19 mouse cellular contexts compared by ENCODE assay signal in the genomic region with DNA sequence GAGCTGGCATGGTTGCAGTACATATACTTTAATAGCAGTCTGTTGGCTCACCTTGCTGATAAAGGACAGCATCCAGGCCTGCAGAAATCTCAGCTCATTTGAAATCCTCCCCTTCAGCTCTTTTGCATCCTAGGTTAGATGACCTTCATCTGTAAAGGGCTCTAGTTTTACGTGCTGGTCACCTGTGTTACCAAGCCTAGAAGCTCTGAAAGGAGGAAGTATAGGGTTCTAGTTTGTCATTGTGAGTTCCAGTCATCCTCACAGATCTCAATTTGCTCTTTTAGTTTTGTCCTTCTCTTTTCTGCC. TPM values are rescaled to one million over a fixed set of nuclear protein-coding genes. Genes with fewer than 3 reads are reported as not detected.
DNase-seq lines count a peak whose midpoint lies in the region; ATAC-seq and TF ChIP-seq lines count a peak whose summit lies in the region.
"Had no signal": no experiment of that assay in that cellular context is flagged by ENCODE, and none has a peak within 500 bp of the region (broad histone marks: within the 10 kb centered on the region; RNA-seq: fewer than 3 reads in every experiment).

No protein-coding gene starts in this region.

- no peaks in the 10 kb centered on the region for H3K27me3 ChIP-seq in forebrain, embryonic 13.5 days
- H3K27me3 ChIP-seq in hindbrain, embryonic 13.5 days, result no peaks in the 10 kb centered on the region
- no peaks in the 10 kb centered on the region for H3K27me3 ChIP-seq in midbrain, embryonic 14.5 days (ENCODE audit: control insufficient read depth, insufficient read depth, low read length)
- H3K27me3 ChIP-seq: embryonic facial prominence, embryonic 15.5 days; kidney, embryonic 15.5 days; Patski had no signal

- H3K4me1 ChIP-seq in forebrain, embryonic 13.5 days, result peaks cover 37% of the 10 kb centered on the region
- peaks cover 24% of the 10 kb centered on the region for H3K4me1 ChIP-seq in hindbrain, embryonic 13.5 days (replicated peaks)
- H3K4me1 ChIP-seq in midbrain, embryonic 14.5 days (ENCODE audit: control insufficient read depth, insufficient read depth, low read length), result peaks cover 7% of the 10 kb centered on the region; the same call in 1 of the 2 replicates

- no peaks in the 10 kb centered on the region for H3K36me3 ChIP-seq in forebrain, embryonic 13.5 days (ENCODE audit: poor library complexity, severe bottlenecking)
- H3K36me3 ChIP-seq in hindbrain, embryonic 13.5 days, result no peaks in the 10 kb centered on the region
- H3K36me3 ChIP-seq in midbrain, embryonic 14.5 days (ENCODE audit: control insufficient read depth, insufficient read depth, low read length), result no peaks in the 10 kb centered on the region
- H3K36me3 ChIP-seq: embryonic facial prominence, embryonic 15.5 days; kidney, embryonic 15.5 days had no signal

- no peak for TF ChIP-seq CTCF in layer of hippocampus, adult 2 months (conservative IDR thresholded peaks at IDR 0.05)

- H3K9ac ChIP-seq in forebrain, embryonic 13.5 days, result no peak overlapping the region
- H3K9ac ChIP-seq in hindbrain, embryonic 13.5 days, result 0 out of 2 replicates have a peak overlapping the region, but pooled peaks have one; percentile 8
- H3K9ac ChIP-seq in midbrain, embryonic 14.5 days (replicated peaks; ENCODE audit: low read length), result no peak overlapping the region
- H3K9ac ChIP-seq: embryonic facial prominence, embryonic 15.5 days; kidney, embryonic 15.5 days had no signal

- peak overlapping the region; percentile 74 for H3K27ac ChIP-seq in layer of hippocampus, adult 2 months
- H3K27ac ChIP-seq in forebrain, embryonic 13.5 days, result peak overlapping the region; percentile 70
- peak overlapping the region; percentile 70 for H3K27ac ChIP-seq in hindbrain, embryonic 13.5 days
- H3K27ac ChIP-seq in midbrain, embryonic 14.5 days (replicated peaks; ENCODE audit: low read depth, low read length), result 0 out of 2 replicates have a peak overlapping the region, but pooled peaks have one; percentile 10
- H3K27ac ChIP-seq: kidney, embryonic 15.5 days had no signal

- ATAC-seq in forebrain, embryonic 13.5 days, result no peak
- ATAC-seq in hindbrain, embryonic 13.5 days (ENCODE audit: low FRiP score), result no peak
- ATAC-seq in midbrain, embryonic 14.5 days (ENCODE audit: low FRiP score, low TSS enrichment), result no peak
- ATAC-seq: Patski had no signal

- H3K4me2 ChIP-seq in forebrain, embryonic 13.5 days, result 0 out of 2 replicates have a peak overlapping the region, but pooled peaks have one; percentile 8
- H3K4me2 ChIP-seq in hindbrain, embryonic 13.5 days, result no peak overlapping the region
- no peak overlapping the region for H3K4me2 ChIP-seq in midbrain, embryonic 14.5 days (ENCODE audit: low read length)
- H3K4me2 ChIP-seq: embryonic facial prominence, embryonic 15.5 days; heart, embryonic 11.5 days; kidney, embryonic 15.5 days had no signal

- no peak for DNase-seq in layer of hippocampus, adult 2 months (ENCODE audit: low spot score in 2 of 2)
- no peak for DNase-seq in layer of hippocampus, postnatal 36 days
- no peak for DNase-seq in midbrain, embryonic 14.5 days
- no peak for DNase-seq in B cell, adult 2 months
- no peak for DNase-seq in spleen, postnatal 10 days (ENCODE audit: low spot score in 2 of 2)
- no peak for DNase-seq in left cerebral cortex, adult 9 months (ENCODE audit: low spot score in 2 of 2)
- DNase-seq: cerebellum, adult 8-10 months; gastrocnemius, postnatal 36 days; heart, postnatal 14 days; lung, postnatal 10 days; thymus, postnatal 14 days had no signal

- H3K4me3 ChIP-seq in layer of hippocampus, adult 2 months, result no peak overlapping the region
- H3K4me3 ChIP-seq in forebrain, embryonic 13.5 days, result no peak overlapping the region
- no peak overlapping the region for H3K4me3 ChIP-seq in hindbrain, embryonic 13.5 days
- no peak overlapping the region for H3K4me3 ChIP-seq in midbrain, embryonic 14.5 days (replicated peaks; ENCODE audit: low read depth, low read length)
- H3K4me3 ChIP-seq: embryonic facial prominence, embryonic 15.5 days; kidney, embryonic 15.5 days had no signal

- no peaks in the 10 kb centered on the region for H3K9me3 ChIP-seq in forebrain, embryonic 13.5 days (replicated peaks)
- H3K9me3 ChIP-seq in hindbrain, embryonic 13.5 days, result no peaks in the 10 kb centered on the region
- no peaks in the 10 kb centered on the region for H3K9me3 ChIP-seq in midbrain, embryonic 14.5 days (ENCODE audit: control insufficient read depth, low read length)
- H3K9me3 ChIP-seq: embryonic facial prominence, embryonic 15.5 days; kidney, embryonic 15.5 days had no signal

- WGBS in forebrain, embryonic 13.5 days, result 80% methylated on average over 1 of the region's 1 CpGs
- 81% methylated on average over 1 of the region's 1 CpGs for WGBS in hindbrain, embryonic 13.5 days
- 88% methylated on average over 1 of the region's 1 CpGs for WGBS in midbrain, embryonic 14.5 days

RNA-seq across cellular contexts. Expression of a gene that starts 6.4 kb away (rescaled TPM):
- 10 to 100 TPM; 29.3 to 30.4 TPM for total RNA-seq in layer of hippocampus, adult 2 months (2021)
- 10 to 100 TPM; 25.6 to 27.9 TPM for total RNA-seq in layer of hippocampus, postnatal 36 days (2021)
- 62.2 and 72.8 TPM in 2 replicates for polyA plus RNA-seq in forebrain, embryonic 13.5 days (2015; fragmentation: Nextera tagmentation; extraction: Ambion mirVana)
- polyA plus RNA-seq in hindbrain, embryonic 13.5 days (2015; fragmentation: Nextera tagmentation; extraction: Ambion mirVana), result 58.0 and 60.4 TPM in 2 replicates
- 68.4 and 79.9 TPM in 2 replicates for polyA plus RNA-seq in midbrain, embryonic 14.5 days (2014; fragmentation: Nextera tagmentation; extraction: Ambion mirVana)

RNA-seq across cellular contexts. Expression of a gene that starts 6.7 kb away (rescaled TPM):
- total RNA-seq in layer of hippocampus, adult 2 months (2021), result 1 to 10 TPM; 1.2 to 1.3 TPM
- 1 to 10 TPM in 1 of 2 experiments, under 1 TPM in 1; 0.62 to 1.4 TPM for total RNA-seq in layer of hippocampus, postnatal 36 days (2021)
- polyA plus RNA-seq in forebrain, embryonic 13.5 days (2015; fragmentation: Nextera tagmentation; extraction: Ambion mirVana), result 8.9 and 9.7 TPM in 2 replicates
- 4.6 and 5.1 TPM in 2 replicates for polyA plus RNA-seq in hindbrain, embryonic 13.5 days (2015; fragmentation: Nextera tagmentation; extraction: Ambion mirVana)
- 3.3 and 3.7 TPM in 2 replicates for polyA plus RNA-seq in midbrain, embryonic 14.5 days (2014; fragmentation: Nextera tagmentation; extraction: Ambion mirVana)

RNA-seq across cellular contexts. Expression of a gene that starts 31.5 kb away (rescaled TPM):
- total RNA-seq in layer of hippocampus, adult 2 months (2021), result 10 to 100 TPM; 31.4 to 31.8 TPM
- total RNA-seq in layer of hippocampus, postnatal 36 days (2021), result 10 to 100 TPM; 29.9 to 32.4 TPM
- polyA plus RNA-seq in forebrain, embryonic 13.5 days (2015; fragmentation: Nextera tagmentation; extraction: Ambion mirVana), result 3.0 and 3.1 TPM in 2 replicates
- polyA plus RNA-seq in hindbrain, embryonic 13.5 days (2015; fragmentation: Nextera tagmentation; extraction: Ambion mirVana), result 7.0 TPM in 2 replicates
- polyA plus RNA-seq in midbrain, embryonic 14.5 days (2014; fragmentation: Nextera tagmentation; extraction: Ambion mirVana), result 7.2 and 8.0 TPM in 2 replicates

RNA-seq across cellular contexts. Expression of a gene that starts 45.8 kb away (rescaled TPM):
- 1 to 10 TPM; 4.5 to 6.1 TPM for total RNA-seq in layer of hippocampus, adult 2 months (2021)
- total RNA-seq in layer of hippocampus, postnatal 36 days (2021), result 1 to 10 TPM; 3.1 to 6.5 TPM
- 9.1 and 14.3 TPM in 2 replicates for polyA plus RNA-seq in forebrain, embryonic 13.5 days (2015; fragmentation: Nextera tagmentation; extraction: Ambion mirVana)
- polyA plus RNA-seq in hindbrain, embryonic 13.5 days (2015; fragmentation: Nextera tagmentation; extraction: Ambion mirVana), result 9.8 and 17.9 TPM in 2 replicates
- 12.9 and 13.2 TPM in 2 replicates for polyA plus RNA-seq in midbrain, embryonic 14.5 days (2014; fragmentation: Nextera tagmentation; extraction: Ambion mirVana)
- total RNA-seq: megakaryocyte, adult 5-6 weeks had no signal
- polyA plus RNA-seq: heart, embryonic 11.5 days; kidney, embryonic 15.5 days; liver, embryonic 16.5 days had no signal

Comparison
In these comparisons a context has a peak if more than half of its experiments do, and no peak if none do; other contexts are left out.
1. H3K27ac ChIP-seq: peak in every context shown above with its lines; median percentile 74 in layer of hippocampus, adult 2 months; 70 in forebrain, embryonic 13.5 days; 70 in hindbrain, embryonic 13.5 days; 10 in midbrain, embryonic 14.5 days.